Mouse (Mus musculus): ENCODE results near the gene Jakmip3.

- TF ChIP-seq EP300 (IDR thresholded peaks at IDR 0.05; ENCODE audit: low read depth) (no peak), CTCF (IDR thresholded peaks at IDR 0.05; ENCODE audit: low read depth) (no peak)
Observed at GRCm38 (mm10) chr7:139091681-139092080, 151.2 kb downstream of the Jakmip3 start.

All from liver, embryonic 14.5 days (tissue).